Mouse (Mus musculus) kidney, embryonic 16.5 days (tissue): Measurements from ENCODE around the gene Hdgfl3. TPM values are rescaled to one million over a fixed set of nuclear protein-coding genes. Genes with fewer than 3 reads are reported as not detected.

ENCODE experiments used
- ATAC-seq: fragments of 200-750 bp; cut with Nextera tagmentation; 2 replicates; pipeline ENCODE4 v1.8.0; 2017; ENCODE audit warnings: moderate TSS enrichment; ENCODE audit not compliant: low FRiP score, low TSS enrichment
- H3K27ac ChIP-seq: fragments of 300-500 bp; sonication (generic); 2 replicates; pipeline ENCODE4 v1.5.1; 2014; ENCODE audit warnings: low read length
- H3K27me3 ChIP-seq: fragments of 300-500 bp; sonication (generic); 2 replicates; pipeline ENCODE4 v1.6.1; 2014; ENCODE audit warnings: low read length, control low read depth, mixed read lengths; ENCODE audit not compliant: insufficient read depth
- H3K36me3 ChIP-seq: fragments of 300-500 bp; sonication (generic); 2 replicates; pipeline ENCODE4 v1.6.1; 2014; ENCODE audit warnings: low read length, control low read depth, mixed read lengths; ENCODE audit not compliant: insufficient read depth
- H3K4me1 ChIP-seq: fragments of 300-500 bp; sonication (generic); 2 replicates; pipeline ENCODE4 v1.6.1; 2014; ENCODE audit warnings: low read length, control low read depth, mixed read lengths; ENCODE audit not compliant: insufficient read depth
- H3K4me2 ChIP-seq: fragments of 300-500 bp; sonication (generic); replicated peaks from 2 replicates; pipeline ENCODE4 v1.6.1; 2014; ENCODE audit warnings: low read depth, low read length
- H3K4me3 ChIP-seq: fragments of 300-500 bp; sonication (generic); 2 replicates; pipeline ENCODE4 v1.5.1; 2014; ENCODE audit warnings: mild to moderate bottlenecking, low read length
- H3K9ac ChIP-seq: fragments of 300-500 bp; sonication (generic); replicated peaks from 2 replicates; pipeline ENCODE4 v1.6.1; 2014; ENCODE audit warnings: low read length
- H3K9me3 ChIP-seq: fragments of 300-500 bp; sonication (generic); 2 replicates; pipeline ENCODE4 v1.6.1; 2016; ENCODE audit warnings: low read length, control low read depth
- WGBS: fragments of 180-500 bp; shearing (Covaris S2); extraction: QIAGEN DNeasy Blood & Tissue Kit; methylation state at CpG from one replicate; pipeline ENCODE4 v1.1.7; 2014; 5-methylcytosine and 5-hydroxymethylcytosine counted together
- polyA plus RNA-seq: library from polyadenylated mRNA; unstranded; fragments of >200 nt; fragmentation: Nextera tagmentation; extraction: Ambion mirVana; gene quantifications from 2 replicates; pipeline ENCODE4 v1.2.1, GENCODE M21; 2015

Hdgfl3 gene
- polyA plus RNA-seq, 1 experiment from 2014 or later, result 10.0 TPM

DNA sequence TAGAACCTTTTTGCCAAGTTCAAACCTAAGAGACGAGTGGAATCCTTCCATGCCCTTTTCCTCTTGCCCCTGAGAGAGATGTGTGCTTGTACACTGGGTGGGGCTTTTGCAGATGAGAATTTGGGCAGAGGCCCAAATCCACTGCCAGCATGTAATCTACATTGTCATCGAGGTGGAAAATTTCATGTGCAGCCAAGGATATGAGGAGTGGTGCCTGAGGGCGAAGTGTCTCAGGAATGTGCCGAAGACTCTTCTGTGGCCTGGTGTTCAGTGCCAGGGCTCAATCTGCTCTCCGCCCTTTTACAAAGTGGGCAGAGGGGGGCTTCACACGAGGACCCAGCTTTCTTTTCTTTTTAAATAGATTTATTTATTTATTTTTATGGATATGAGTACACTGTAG is 59.6 kb downstream of the Hdgfl3 start:
- ATAC-seq, result no peak
- Histone ChIP-seq H3K4me1 (no peaks in the 10 kb centered on the region), H3K9me3 (no peaks in the 10 kb centered on the region; the same call in 1 of the 2 replicates), H3K36me3 (no peaks in the 10 kb centered on the region; the same call in 1 of the 2 replicates), H3K9ac (no peak overlapping the region), H3K27me3 (no peaks in the 10 kb centered on the region), H3K4me2 (no peak overlapping the region), H3K27ac (no peak overlapping the region), H3K4me3 (no peak overlapping the region)
- WGBS, result 73% methylated on average over 6 of the region's 6 CpGs

DNA sequence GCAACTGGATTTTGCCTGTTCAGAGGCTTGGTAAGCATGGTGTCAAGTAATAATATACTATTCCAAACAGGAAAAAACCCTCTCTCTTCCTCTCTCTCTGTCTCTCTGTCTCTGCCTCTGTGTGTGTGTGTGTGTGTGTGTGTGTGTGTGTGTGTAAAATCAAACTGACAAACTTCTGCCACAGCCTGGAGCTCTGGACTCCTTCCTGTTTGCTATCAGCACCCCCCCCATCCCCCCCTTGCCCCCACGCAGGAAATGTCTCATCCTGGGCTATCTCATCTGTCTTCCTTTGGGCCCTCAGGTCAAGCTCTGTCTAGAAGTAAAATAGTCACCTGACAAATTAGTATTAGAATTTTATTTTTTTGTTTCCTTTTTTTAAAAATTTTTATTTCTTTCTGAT is 60.5 kb downstream of the Hdgfl3 start:
- H3K4me2 ChIP-seq, result no peak overlapping the region
- no peak overlapping the region for H3K27ac ChIP-seq
- H3K36me3 ChIP-seq, result no peaks in the 10 kb centered on the region; the same call in 1 of the 2 replicates
- H3K9ac ChIP-seq, result no peak overlapping the region
- no peaks in the 10 kb centered on the region; the same call in 1 of the 2 replicates for H3K9me3 ChIP-seq
- no peaks in the 10 kb centered on the region for H3K4me1 ChIP-seq
- H3K4me3 ChIP-seq, result no peak overlapping the region
- ATAC-seq, result no peak
- WGBS, result 47% methylated on average over 1 of the region's 1 CpGs
- H3K27me3 ChIP-seq, result no peaks in the 10 kb centered on the region

DNA sequence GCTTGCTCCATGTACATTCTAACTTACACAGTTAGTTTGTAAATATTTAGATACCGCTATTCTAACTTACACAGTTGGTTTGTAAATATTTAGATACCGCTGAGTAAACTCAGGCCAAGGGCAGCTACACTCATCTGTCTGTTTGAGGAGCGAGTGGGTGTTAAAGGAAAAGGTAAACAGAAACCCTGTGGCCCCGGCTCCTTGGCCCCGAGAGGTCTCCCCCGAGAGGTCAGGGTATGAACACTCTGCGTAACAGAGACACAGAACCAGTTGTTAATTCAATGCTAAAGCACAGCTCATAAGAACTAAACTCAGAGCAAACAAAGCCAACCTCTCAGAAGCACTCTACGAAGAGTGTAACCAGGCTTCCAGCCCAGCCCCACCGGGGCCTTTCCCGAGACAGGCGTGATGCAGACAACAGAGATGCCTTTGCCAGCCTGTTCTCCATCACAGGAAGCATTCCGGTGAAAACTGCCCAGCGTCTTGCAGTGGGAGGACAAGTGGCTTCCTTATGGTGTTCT is 61.7 kb downstream of the Hdgfl3 start:
- H3K27ac ChIP-seq, result no peak overlapping the region
- H3K9ac ChIP-seq, result no peak overlapping the region
- no peak for ATAC-seq
- no peak overlapping the region for H3K4me3 ChIP-seq
- H3K9me3 ChIP-seq, result no peaks in the 10 kb centered on the region; the same call in 1 of the 2 replicates
- WGBS, result 63% methylated on average over 13 of the region's 13 CpGs
- H3K36me3 ChIP-seq, result no peaks in the 10 kb centered on the region; the same call in 1 of the 2 replicates
- no peak overlapping the region for H3K4me2 ChIP-seq
- no peaks in the 10 kb centered on the region for H3K4me1 ChIP-seq
- no peaks in the 10 kb centered on the region for H3K27me3 ChIP-seq

DNA sequence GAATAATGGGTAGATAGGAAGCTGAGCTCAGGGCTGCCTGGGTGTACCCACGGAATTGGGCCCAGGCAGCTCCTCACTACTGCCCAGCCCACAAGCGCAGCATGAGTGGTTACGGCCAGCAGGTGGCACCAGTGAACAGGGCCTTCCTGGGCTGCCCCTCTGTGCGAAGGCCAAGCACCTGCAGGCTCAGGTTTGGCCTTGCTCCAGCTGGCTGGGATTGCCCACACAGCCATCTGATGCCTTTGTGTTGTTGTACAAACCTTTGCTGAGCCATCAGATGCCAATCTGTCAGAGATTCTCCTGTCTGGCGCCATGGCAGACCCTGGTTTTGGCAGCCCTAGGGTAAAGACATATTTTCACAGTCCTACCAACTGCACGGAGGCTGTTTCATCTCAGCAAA is 66.1 kb downstream of the Hdgfl3 start:
- 31% methylated on average over 6 of the region's 6 CpGs for WGBS
- no peak overlapping the region for H3K27ac ChIP-seq
- no peaks in the 10 kb centered on the region for H3K27me3 ChIP-seq
- no peaks in the 10 kb centered on the region; the same call in 1 of the 2 replicates for H3K9me3 ChIP-seq
- no peak overlapping the region for H3K4me3 ChIP-seq
- H3K9ac ChIP-seq, result no peak overlapping the region
- no peaks in the 10 kb centered on the region; the same call in 1 of the 2 replicates for H3K36me3 ChIP-seq
- H3K4me1 ChIP-seq, result no peaks in the 10 kb centered on the region
- ATAC-seq, result peak; percentile 66
- H3K4me2 ChIP-seq, result no peak overlapping the region

DNA sequence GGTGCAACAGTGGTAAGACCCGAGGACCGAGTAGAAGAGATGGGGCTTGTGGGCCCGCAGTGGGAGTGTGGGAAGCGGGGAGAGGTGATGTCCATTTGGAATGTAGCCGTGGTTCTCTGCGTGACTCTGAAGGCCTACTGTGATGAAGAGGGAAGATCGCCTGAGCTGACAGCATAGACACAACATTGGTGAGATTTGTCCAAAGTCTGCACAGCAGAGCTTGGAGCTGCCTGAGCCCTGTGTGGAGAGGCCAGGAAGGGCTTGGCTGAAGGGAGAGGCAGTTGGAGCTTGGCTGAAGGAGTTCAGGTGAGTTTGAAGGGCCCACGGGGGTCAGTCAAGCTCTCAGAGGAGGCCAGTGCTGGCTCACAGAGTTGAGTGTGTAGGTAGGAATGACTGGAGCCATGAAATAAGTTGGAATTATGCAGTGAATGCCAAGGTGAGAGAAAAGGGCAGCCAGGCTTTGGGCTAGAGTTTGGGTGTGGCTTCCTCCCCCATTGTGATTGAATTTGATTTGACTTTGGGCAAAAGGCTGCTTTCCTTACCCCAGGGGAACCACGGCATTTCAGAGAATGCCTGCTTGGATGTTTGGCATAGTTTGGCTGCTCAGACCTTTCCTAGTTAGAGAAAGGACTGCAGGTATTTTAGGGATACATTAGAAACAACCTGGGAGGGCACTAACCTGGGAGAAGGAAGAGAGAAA is 66.9 kb downstream of the Hdgfl3 start:
- ATAC-seq, result no peak
- Histone ChIP-seq H3K9me3 (no peaks in the 10 kb centered on the region; the same call in 1 of the 2 replicates), H3K4me3 (no peak overlapping the region), H3K4me1 (no peaks in the 10 kb centered on the region), H3K36me3 (no peaks in the 10 kb centered on the region; the same call in 1 of the 2 replicates), H3K27ac (no peak overlapping the region), H3K9ac (no peak overlapping the region), H3K4me2 (no peak overlapping the region), H3K27me3 (no peaks in the 10 kb centered on the region)
- WGBS, result 88% methylated on average over 9 of the region's 9 CpGs

DNA sequence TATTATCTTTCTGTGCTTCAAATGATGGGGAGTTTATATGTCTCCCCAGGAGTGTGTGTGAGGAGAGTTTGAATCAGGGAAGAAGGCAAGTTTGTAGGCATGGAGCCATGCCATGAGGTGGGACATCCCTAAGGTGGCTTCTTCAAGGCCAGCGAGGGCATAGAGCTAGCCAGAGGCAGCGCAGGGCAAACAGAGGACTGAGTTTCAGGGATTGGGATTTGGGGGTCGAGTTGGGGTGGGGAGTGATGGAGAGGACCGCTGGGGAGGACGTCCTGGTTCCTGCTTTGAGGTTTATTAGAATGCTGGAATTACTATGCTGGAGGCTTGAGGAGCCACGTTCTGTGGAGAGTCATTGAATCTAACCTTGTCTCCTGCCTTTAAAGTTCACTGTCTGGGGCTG is 68.3 kb downstream of the Hdgfl3 start:
- H3K4me2 ChIP-seq, result no peak overlapping the region
- no peaks in the 10 kb centered on the region for H3K36me3 ChIP-seq
- ATAC-seq, result no peak
- no peak overlapping the region for H3K4me3 ChIP-seq
- H3K9me3 ChIP-seq, result no peaks in the 10 kb centered on the region; the same call in 1 of the 2 replicates
- no peak overlapping the region for H3K27ac ChIP-seq
- WGBS, result 89% methylated on average over 6 of the region's 6 CpGs
- H3K9ac ChIP-seq, result no peak overlapping the region
- no peaks in the 10 kb centered on the region for H3K4me1 ChIP-seq
- H3K27me3 ChIP-seq, result no peaks in the 10 kb centered on the region

DNA sequence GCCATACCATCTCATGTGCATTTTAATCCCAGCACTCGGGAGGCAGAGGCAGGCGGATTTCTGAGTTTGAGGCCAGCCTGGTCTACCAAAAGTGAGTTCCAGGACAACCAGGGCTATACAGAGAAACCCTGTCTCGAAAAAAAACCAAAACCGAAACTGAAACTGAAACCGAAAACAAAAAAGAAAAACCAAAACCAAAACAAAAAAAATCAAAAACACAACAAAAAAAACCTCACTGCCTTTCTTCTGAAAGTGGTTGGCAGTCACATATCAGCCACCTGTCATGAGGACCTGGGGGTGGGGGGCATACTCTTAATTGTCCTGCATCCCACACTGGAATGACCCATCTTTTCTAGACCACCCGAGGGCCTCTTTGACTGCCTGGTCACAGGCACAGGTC is 69.7 kb downstream of the Hdgfl3 start:
- H3K36me3 ChIP-seq, result no peaks in the 10 kb centered on the region
- no peak overlapping the region for H3K27ac ChIP-seq
- 93% methylated on average over 6 of the region's 6 CpGs for WGBS
- H3K4me2 ChIP-seq, result no peak overlapping the region
- no peaks in the 10 kb centered on the region; the same call in 1 of the 2 replicates for H3K27me3 ChIP-seq
- H3K9ac ChIP-seq, result no peak overlapping the region
- H3K4me1 ChIP-seq, result peaks cover 10% of the 10 kb centered on the region
- ATAC-seq, result no peak
- H3K4me3 ChIP-seq, result no peak overlapping the region
- no peaks in the 10 kb centered on the region; the same call in 1 of the 2 replicates for H3K9me3 ChIP-seq

DNA sequence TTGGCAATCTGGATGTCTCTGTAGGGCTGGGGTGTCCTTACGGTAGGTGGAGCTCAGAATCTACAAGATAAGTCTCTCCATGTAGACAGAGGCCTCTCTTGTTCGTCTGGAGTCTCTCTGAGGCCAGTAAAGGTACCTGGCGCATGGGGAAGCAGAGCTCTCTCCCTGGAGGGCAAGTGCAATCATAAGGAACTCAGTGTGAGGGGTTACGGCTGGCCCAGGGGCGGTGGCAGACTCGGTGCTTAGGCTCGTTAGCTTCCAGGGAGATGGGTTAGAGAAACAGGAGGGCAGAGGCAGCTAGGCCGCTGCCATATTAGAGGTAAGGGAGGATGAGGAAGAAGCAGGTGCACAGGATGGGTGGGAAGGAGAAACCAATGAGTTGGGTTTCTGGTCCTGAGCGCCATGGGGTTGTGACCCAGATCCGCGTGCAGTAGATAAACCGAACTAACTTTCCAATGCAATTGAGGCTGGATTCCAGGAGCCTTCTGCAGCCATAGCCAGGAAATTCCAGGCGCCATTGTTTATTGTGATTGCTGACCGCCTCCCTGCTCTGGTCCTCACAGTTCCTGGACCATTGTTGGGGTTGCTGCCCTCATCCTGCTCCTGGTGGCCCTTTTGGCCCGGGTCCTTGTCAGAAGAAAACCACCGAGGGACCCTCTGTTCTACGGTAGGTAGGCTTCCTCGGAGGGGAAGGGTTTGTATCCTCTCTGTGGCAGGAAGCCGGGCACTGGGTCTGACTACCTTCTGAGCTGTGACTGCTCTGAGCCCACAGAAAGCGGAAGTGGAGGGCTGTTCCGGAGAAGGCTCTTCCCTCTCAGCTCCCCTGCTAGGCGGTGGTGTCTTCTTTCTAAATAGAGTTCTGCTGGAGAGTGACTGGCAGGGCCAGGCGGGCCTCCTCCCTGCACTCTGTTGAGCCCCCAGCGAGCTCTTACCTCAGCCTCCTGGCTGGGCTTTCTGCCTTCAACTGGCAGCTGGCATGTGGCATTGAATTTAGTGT is 71.4 kb downstream of the Hdgfl3 start:
- Histone ChIP-seq H3K36me3 (no peaks in the 10 kb centered on the region), H3K9ac (no peak overlapping the region), H3K9me3 (no peaks in the 10 kb centered on the region), H3K27me3 (peaks cover 9% of the 10 kb centered on the region; the same call in 1 of the 2 replicates), H3K4me1 (peaks cover 17% of the 10 kb centered on the region), H3K27ac (peak overlapping the region; percentile 20; the same call in 1 of the 2 replicates), H3K4me3 (no peak overlapping the region), H3K4me2 (no peak overlapping the region)
- 70% methylated on average over 24 of the region's 24 CpGs for WGBS
- ATAC-seq, result no peak

DNA sequence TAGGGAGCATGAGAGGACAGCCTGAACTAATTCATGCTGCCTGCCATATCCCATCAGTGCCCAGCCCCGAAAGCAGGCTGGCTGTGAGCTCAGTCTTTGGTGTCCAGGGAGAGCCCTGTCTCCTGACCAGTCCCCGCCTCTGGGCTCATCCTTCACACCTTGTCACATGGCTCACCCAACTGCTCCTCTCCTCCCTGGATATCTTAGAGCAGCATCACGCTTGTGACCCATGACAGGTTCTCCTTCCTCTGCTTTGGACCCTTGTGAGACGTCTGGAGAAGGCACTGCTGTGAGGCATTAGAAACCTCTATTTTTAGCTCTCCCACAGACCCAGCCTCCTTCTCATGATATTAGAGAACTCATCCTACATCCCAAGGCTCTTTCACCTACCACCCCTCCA is 72.4 kb downstream of the Hdgfl3 start:
- Histone ChIP-seq H3K4me1 (peaks cover 17% of the 10 kb centered on the region), H3K4me3 (no peak overlapping the region), H3K27me3 (peaks cover 16% of the 10 kb centered on the region; the same call in 1 of the 2 replicates), H3K36me3 (no peaks in the 10 kb centered on the region), H3K9me3 (no peaks in the 10 kb centered on the region), H3K4me2 (no peak overlapping the region), H3K27ac (no peak overlapping the region), H3K9ac (no peak overlapping the region)
- ATAC-seq, result no peak
- WGBS, result 79% methylated on average over 4 of the region's 4 CpGs
